Comparison of ENCODE assay signal across 11 mouse cellular contexts in the genomic region with DNA sequence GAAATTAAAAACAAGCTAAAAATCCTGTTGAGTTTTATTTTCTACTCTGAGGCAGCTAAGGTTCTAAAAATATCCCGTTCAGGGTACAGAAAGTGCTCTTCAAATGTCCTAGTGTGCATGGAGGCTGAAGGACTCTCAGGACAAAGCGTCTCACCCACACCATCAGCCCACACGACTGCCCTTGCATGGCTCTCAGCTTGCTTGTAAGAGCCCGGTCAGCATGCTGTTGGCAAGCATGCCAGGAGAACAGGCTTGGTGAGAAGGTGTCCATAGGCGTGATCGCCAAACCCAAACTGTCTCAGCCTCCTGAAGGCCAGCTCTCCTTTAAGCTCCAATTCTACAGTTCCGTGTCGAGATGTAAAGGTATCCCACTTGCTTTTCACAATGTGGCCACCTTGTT. TPM values are rescaled to one million over a fixed set of nuclear protein-coding genes. Genes with fewer than 3 reads are reported as not detected.
DNase-seq lines count a peak whose midpoint lies in the region; ATAC-seq and TF ChIP-seq lines count a peak whose summit lies in the region.
"Had no signal": no experiment of that assay in that cellular context is flagged by ENCODE, and none has a peak within 500 bp of the region (broad histone marks: within the 10 kb centered on the region; RNA-seq: fewer than 3 reads in every experiment).

No protein-coding gene starts in this region.

- no peaks in the 10 kb centered on the region for H3K9me3 ChIP-seq in intestine, embryonic 16.5 days (ENCODE audit: control insufficient read depth, low read length)
- no peaks in the 10 kb centered on the region for H3K9me3 ChIP-seq in intestine, postnatal 0 days (ENCODE audit: control insufficient read depth)
- H3K9me3 ChIP-seq in liver, embryonic 11.5 days (ENCODE audit: control insufficient read depth, low read length), result no peaks in the 10 kb centered on the region
- H3K9me3 ChIP-seq: forebrain, embryonic 15.5 days; hindbrain, embryonic 10.5 days had no signal

- peaks cover 12% of the 10 kb centered on the region for H3K4me1 ChIP-seq in intestine, embryonic 16.5 days (ENCODE audit: control insufficient read depth, insufficient read depth, low read length)
- no peaks in the 10 kb centered on the region for H3K4me1 ChIP-seq in intestine, postnatal 0 days (replicated peaks; ENCODE audit: control insufficient read depth, insufficient read depth, low read length)
- H3K4me1 ChIP-seq in liver, embryonic 11.5 days (replicated peaks; ENCODE audit: control insufficient read depth, insufficient read depth, low read length), result no peaks in the 10 kb centered on the region
- H3K4me1 ChIP-seq: forebrain, embryonic 15.5 days had no signal

- H3K9ac ChIP-seq in intestine, embryonic 16.5 days (ENCODE audit: low read depth, low read length), result no peak overlapping the region
- H3K9ac ChIP-seq in intestine, postnatal 0 days (ENCODE audit: low read depth, low read length), result no peak overlapping the region
- H3K9ac ChIP-seq in liver, embryonic 11.5 days (ENCODE audit: low read depth, low read length), result no peak overlapping the region
- H3K9ac ChIP-seq: forebrain, embryonic 15.5 days had no signal

- 80% methylated on average over 8 of the region's 8 CpGs for WGBS in intestine, embryonic 16.5 days
- WGBS in intestine, postnatal 0 days, result 68% methylated on average over 8 of the region's 8 CpGs
- 84% methylated on average over 8 of the region's 8 CpGs for WGBS in liver, embryonic 11.5 days

- TF ChIP-seq CTCF in intestine, postnatal 0 days (IDR thresholded peaks at IDR 0.05; ENCODE audit: low read depth), result no peak

- H3K36me3 ChIP-seq in intestine, embryonic 16.5 days (ENCODE audit: control insufficient read depth, insufficient read depth, low read length), result no peaks in the 10 kb centered on the region
- H3K36me3 ChIP-seq in intestine, postnatal 0 days (ENCODE audit: control insufficient read depth, insufficient read depth), result no peaks in the 10 kb centered on the region
- H3K36me3 ChIP-seq in liver, embryonic 11.5 days (ENCODE audit: control insufficient read depth, insufficient read depth, low read length), result no peaks in the 10 kb centered on the region
- H3K36me3 ChIP-seq: forebrain, embryonic 15.5 days; hindbrain, embryonic 10.5 days had no signal

- peak; percentile 8 to 9 for DNase-seq in cerebellum, adult 18-20 months
- no peak for DNase-seq in cerebellum, adult 11-12 months
- DNase-seq in brain, adult 2 months (ENCODE audit: low read depth, low spot score), result peak; percentile 56
- DNase-seq in lung, adult 18-20 months, result peak; percentile 83 to 91
- DNase-seq in liver, embryonic 11.5 days (ENCODE audit: low spot score), result no peak
- DNase-seq in layer of hippocampus, postnatal 25 days (ENCODE audit: extremely low spot score in 1 of 2, low spot score in 1 of 2), result no peak
- DNase-seq: liver had no signal

- ATAC-seq in intestine, embryonic 16.5 days, result no peak
- ATAC-seq in intestine, postnatal 0 days, result no peak
- no peak for ATAC-seq in liver, embryonic 11.5 days (replicated peaks; ENCODE audit: low FRiP score)
- ATAC-seq: forebrain, embryonic 15.5 days had no signal

- no peak overlapping the region for H3K4me2 ChIP-seq in intestine, embryonic 16.5 days (ENCODE audit: low read depth, low read length)
- no peak overlapping the region for H3K4me2 ChIP-seq in intestine, postnatal 0 days (replicated peaks; ENCODE audit: low read depth)
- no peak overlapping the region for H3K4me2 ChIP-seq in liver, embryonic 11.5 days
- H3K4me2 ChIP-seq: forebrain, embryonic 15.5 days had no signal

- 0 out of 2 replicates have a peak overlapping the region, but pooled peaks have one; percentile 23 for H3K27ac ChIP-seq in intestine, embryonic 16.5 days (ENCODE audit: low read length)
- H3K27ac ChIP-seq in intestine, postnatal 0 days (ENCODE audit: low read depth, low read length), result no peak overlapping the region
- H3K27ac ChIP-seq in liver, embryonic 11.5 days (ENCODE audit: low read depth, low read length), result no peak overlapping the region
- H3K27ac ChIP-seq: forebrain, embryonic 15.5 days; hindbrain, embryonic 10.5 days had no signal

- H3K27me3 ChIP-seq in intestine, embryonic 16.5 days (replicated peaks; ENCODE audit: control insufficient read depth, insufficient read depth, low read length), result no peaks in the 10 kb centered on the region
- H3K27me3 ChIP-seq in intestine, postnatal 0 days (replicated peaks; ENCODE audit: control insufficient read depth, insufficient read depth, low read length), result no peaks in the 10 kb centered on the region
- H3K27me3 ChIP-seq in liver, embryonic 11.5 days (replicated peaks; ENCODE audit: control insufficient read depth, insufficient read depth, low read length), result no peaks in the 10 kb centered on the region
- H3K27me3 ChIP-seq: forebrain, embryonic 15.5 days had no signal

- H3K4me3 ChIP-seq in intestine, embryonic 16.5 days (ENCODE audit: low read length), result no peak overlapping the region
- H3K4me3 ChIP-seq in intestine, postnatal 0 days (ENCODE audit: low read depth, low read length), result no peak overlapping the region
- H3K4me3 ChIP-seq in liver, embryonic 11.5 days (ENCODE audit: low read depth, low read length), result no peak overlapping the region
- H3K4me3 ChIP-seq: forebrain, embryonic 15.5 days; hindbrain, embryonic 10.5 days had no signal

RNA-seq across cellular contexts. Expression of a gene that starts 29.7 kb away (rescaled TPM):
- polyA plus RNA-seq in intestine, embryonic 16.5 days (2015; fragmentation: Nextera tagmentation; extraction: Ambion mirVana), result 25.7 and 25.8 TPM in 2 replicates
- polyA plus RNA-seq in intestine, postnatal 0 days (2015; fragmentation: Nextera tagmentation; extraction: Ambion mirVana), result 27.1 and 27.2 TPM in 2 replicates
- polyA plus RNA-seq in liver, embryonic 11.5 days (2014; fragmentation: Nextera tagmentation; extraction: Ambion mirVana), result 25.2 and 26.7 TPM in 2 replicates
- total RNA-seq in layer of hippocampus, postnatal 25 days (2021), result 10 to 100 TPM; 52.5 to 52.8 TPM

Comparison
In these comparisons a context has a peak if more than half of its experiments do, and no peak if none do; other contexts are left out.
1. DNase-seq: peak in cerebellum, adult 18-20 months (2 of 2), brain, adult 2 months (single experiment) and lung, adult 18-20 months (2 of 2); none in cerebellum, adult 11-12 months (single experiment), liver, embryonic 11.5 days (single experiment) and layer of hippocampus, postnatal 25 days (0 of 2).